Mouse (Mus musculus) stomach, embryonic 14.5 days (tissue): ENCODE data around the gene Ubald2. TPM values are rescaled to one million over a fixed set of nuclear protein-coding genes. Genes with fewer than 3 reads are reported as not detected.
"Not testable (repeated sequence)": the region's sequence is repeated elsewhere in the genome, so short reads cannot be mapped to it uniquely, and the experiment has no call there.

Experiments used
- ATAC-seq: fragments of 200-750 bp; cut with Nextera tagmentation; 2 replicates; pipeline ENCODE4 v1.8.0; 2017; ENCODE audit warnings: low read depth, moderate TSS enrichment; ENCODE audit not compliant: insufficient number of reproducible peaks, insufficient read depth, low FRiP score
- H3K27ac ChIP-seq: fragments of 300-500 bp; sonication (generic); 2 replicates; pipeline ENCODE4 v1.5.1; 2014; ENCODE audit warnings: mild to moderate bottlenecking, low read length, moderate library complexity, mixed read lengths
- H3K27me3 ChIP-seq: fragments of 300-500 bp; sonication (generic); 2 replicates; pipeline ENCODE4 v1.6.1; 2014; ENCODE audit warnings: low read length, control low read depth, mixed read lengths; ENCODE audit not compliant: control insufficient read depth, insufficient read depth
- H3K36me3 ChIP-seq: fragments of 300-500 bp; sonication (generic); 2 replicates; pipeline ENCODE4 v1.6.1; 2014; ENCODE audit warnings: mild to moderate bottlenecking, control low read depth, low read length, moderate library complexity, mixed read lengths; ENCODE audit not compliant: control insufficient read depth, insufficient read depth
- H3K4me1 ChIP-seq: fragments of 300-500 bp; sonication (generic); 2 replicates; pipeline ENCODE4 v1.6.1; 2014; ENCODE audit warnings: low read length, control low read depth, mixed read lengths; ENCODE audit not compliant: control insufficient read depth, insufficient read depth
- H3K4me2 ChIP-seq: fragments of 300-500 bp; sonication (generic); replicated peaks from 2 replicates; pipeline ENCODE4 v1.6.1; 2014; ENCODE audit warnings: low read depth, low read length, control low read depth
- H3K4me3 ChIP-seq: fragments of 300-500 bp; sonication (generic); 2 replicates; pipeline ENCODE4 v1.5.1; 2014; ENCODE audit warnings: low read depth, low read length, control low read depth
- H3K9ac ChIP-seq: fragments of 300-500 bp; sonication (generic); replicated peaks from 2 replicates; pipeline ENCODE4 v1.6.1; 2014; ENCODE audit warnings: low read depth, mild to moderate bottlenecking, control low read depth, low read length, moderate library complexity, mixed read lengths
- H3K9me3 ChIP-seq: fragments of 300-500 bp; sonication (generic); 2 replicates; pipeline ENCODE4 v1.6.1; 2016; ENCODE audit warnings: low read depth, low read length, control low read depth; ENCODE audit not compliant: control insufficient read depth
- WGBS: fragments of 180-500 bp; shearing (Covaris S2); extraction: QIAGEN DNeasy Blood & Tissue Kit; methylation state at CpG from one replicate; pipeline ENCODE4 v1.1.7; 2014; 5-methylcytosine and 5-hydroxymethylcytosine counted together
- polyA plus RNA-seq: library from polyadenylated mRNA; unstranded; fragments of >200 nt; fragmentation: Nextera tagmentation; extraction: Ambion mirVana; gene quantifications from 2 replicates; pipeline ENCODE4 v1.2.1, GENCODE M21; 2014

The Ubald2 gene
- polyA plus RNA-seq, 1 experiment from 2014 or later = 56.1 TPM

DNA sequence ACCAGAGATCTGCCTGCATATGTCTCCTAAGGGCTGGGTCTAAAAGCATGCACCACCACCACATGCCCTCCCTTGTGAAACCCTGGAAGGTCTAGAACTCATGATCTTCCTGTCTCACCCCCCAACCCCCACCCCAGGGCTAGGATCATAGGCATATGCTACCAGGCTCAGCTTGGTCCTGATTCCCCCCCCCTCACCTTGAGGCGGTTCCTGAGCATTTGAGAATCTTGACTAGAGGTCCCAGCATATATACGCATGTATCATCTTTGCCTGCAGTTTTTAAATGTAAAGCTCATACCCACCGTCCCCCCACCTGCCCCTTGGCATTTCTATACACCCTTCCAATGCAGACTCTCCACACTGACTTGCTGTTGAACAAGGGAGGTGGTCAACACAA lies 37.0 kb upstream of the Ubald2 start:
- Histone ChIP-seq H3K4me1 (no peaks in the 10 kb centered on the region; the same call in 1 of the 2 replicates), H3K9ac (no peak overlapping the region), H3K9me3 (no peaks in the 10 kb centered on the region), H3K36me3 (no peaks in the 10 kb centered on the region), H3K4me3 (no peak overlapping the region), H3K27me3 (no peaks in the 10 kb centered on the region), H3K4me2 (no peak overlapping the region), H3K27ac (no peak overlapping the region)
- 89% methylated on average over 3 of the region's 3 CpGs for WGBS
- no peak for ATAC-seq

DNA sequence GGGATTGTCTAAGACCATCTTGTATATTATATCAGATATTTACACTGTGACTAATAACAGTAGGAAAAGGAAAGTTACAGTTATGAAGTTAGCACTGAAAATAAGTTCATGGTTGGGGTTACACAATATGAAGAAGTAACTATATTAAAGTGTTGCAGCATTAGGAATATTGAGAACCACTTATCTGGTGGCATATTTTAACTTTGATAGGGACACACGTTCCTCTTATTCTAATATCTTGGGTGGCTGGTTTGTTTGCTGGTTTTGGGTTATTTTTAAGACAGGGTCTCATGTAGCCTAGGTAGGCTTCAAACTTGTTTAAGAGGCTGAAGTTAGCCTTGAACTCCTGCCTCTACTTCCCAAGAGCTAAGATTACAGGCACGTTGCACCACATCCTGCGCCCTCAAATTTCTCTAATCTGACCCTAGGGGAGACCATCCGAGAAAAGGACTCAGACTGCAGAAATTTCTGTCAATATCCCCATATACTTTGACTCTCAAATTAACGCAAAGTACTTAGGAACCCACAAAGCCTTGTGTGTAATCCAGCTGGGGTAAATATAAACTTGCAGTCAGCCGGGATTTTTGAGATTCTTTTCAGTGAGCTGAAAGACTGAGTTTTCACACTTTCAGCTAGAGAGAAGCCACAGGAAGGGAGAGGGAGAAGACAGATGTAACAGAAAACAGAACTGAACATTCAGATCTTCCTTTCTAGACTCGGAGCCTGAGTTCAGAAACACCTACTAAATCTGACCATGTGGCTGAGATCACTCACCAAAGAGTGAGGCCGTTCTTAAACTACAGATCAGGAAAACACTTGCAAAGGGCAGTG lies 36.2 kb upstream of the Ubald2 start:
- H3K27me3 ChIP-seq = no peaks in the 10 kb centered on the region
- H3K36me3 ChIP-seq = no peaks in the 10 kb centered on the region
- 53% methylated on average over 8 of the region's 8 CpGs for WGBS
- H3K9ac ChIP-seq = no peak overlapping the region
- no peak for ATAC-seq
- H3K27ac ChIP-seq = peak overlapping the region; percentile 39; the same call in 1 of the 2 replicates
- no peaks in the 10 kb centered on the region; the same call in 1 of the 2 replicates for H3K4me1 ChIP-seq
- no peak overlapping the region for H3K4me3 ChIP-seq
- H3K4me2 ChIP-seq = no peak overlapping the region
- H3K9me3 ChIP-seq = no peaks in the 10 kb centered on the region

DNA sequence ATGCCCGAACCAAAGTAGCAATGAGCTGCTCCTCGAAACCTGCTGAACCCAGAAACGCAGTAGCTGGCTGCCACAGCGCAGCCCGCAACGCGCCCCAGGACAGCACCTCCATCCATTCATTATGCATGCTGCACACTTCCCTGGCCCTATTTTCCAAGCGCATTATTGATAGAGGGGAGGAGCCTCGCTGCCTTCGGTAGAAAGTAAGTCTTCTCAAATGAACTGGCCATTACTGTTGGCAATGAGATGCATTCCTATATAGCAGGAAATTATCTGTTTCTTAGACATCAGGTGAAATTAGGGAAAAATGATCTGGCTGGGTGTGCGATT lies 35.6 kb upstream of the Ubald2 start:
- H3K27me3 ChIP-seq = no peaks in the 10 kb centered on the region
- peak overlapping the region; percentile 39; the same call in 1 of the 2 replicates for H3K27ac ChIP-seq
- no peaks in the 10 kb centered on the region; the same call in 1 of the 2 replicates for H3K4me1 ChIP-seq
- no peak for ATAC-seq
- no peak overlapping the region for H3K4me3 ChIP-seq
- 81% methylated on average over 11 of the region's 11 CpGs for WGBS
- H3K9me3 ChIP-seq = no peaks in the 10 kb centered on the region
- no peak overlapping the region for H3K4me2 ChIP-seq
- H3K36me3 ChIP-seq = no peaks in the 10 kb centered on the region
- no peak overlapping the region for H3K9ac ChIP-seq

DNA sequence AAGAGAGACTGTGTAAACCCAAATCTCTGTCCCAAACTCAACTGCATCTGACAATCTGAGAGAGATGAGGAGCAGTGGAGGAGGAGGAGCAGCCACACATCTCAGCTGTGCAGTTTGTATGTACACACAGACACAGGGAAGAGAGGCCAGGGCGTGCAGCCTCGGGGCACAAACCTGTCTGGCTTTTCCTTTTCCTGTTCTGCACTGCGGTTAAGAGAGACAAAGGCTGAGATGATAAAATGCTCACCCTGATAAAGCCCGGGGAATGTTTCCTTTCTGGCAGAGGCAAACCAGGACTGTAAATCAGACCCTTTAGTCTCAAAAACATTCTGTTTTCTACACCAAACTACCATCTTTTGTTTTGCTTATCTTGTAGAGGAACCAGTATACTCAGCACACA lies 33.3 kb upstream of the Ubald2 start:
- Histone ChIP-seq H3K4me2 (no peak overlapping the region), H3K9me3 (no peaks in the 10 kb centered on the region), H3K4me1 (no peaks in the 10 kb centered on the region; the same call in 1 of the 2 replicates), H3K9ac (no peak overlapping the region), H3K27ac (no peak overlapping the region), H3K4me3 (no peak overlapping the region), H3K27me3 (no peaks in the 10 kb centered on the region), H3K36me3 (no peaks in the 10 kb centered on the region)
- no peak for ATAC-seq
- 16% methylated on average over 4 of the region's 4 CpGs for WGBS

DNA sequence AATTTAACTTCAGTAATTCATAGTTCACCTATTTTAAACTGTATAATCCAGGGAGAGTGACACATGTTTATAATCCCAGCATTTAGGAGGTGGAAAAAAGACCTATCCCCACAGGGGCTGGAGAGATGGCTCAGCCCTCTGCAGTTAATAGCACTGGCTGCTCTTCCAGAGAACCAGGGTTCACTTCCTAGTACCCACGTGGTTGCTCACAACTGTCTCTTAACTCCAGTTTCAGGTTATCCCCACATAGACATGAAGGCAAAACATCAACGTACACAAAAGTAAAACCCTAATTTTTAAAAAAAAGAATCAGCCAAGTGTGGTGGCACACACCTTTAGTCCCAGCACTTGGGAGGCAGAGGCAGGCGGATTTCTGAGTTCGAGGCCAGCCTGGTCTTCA lies 28.3 kb upstream of the Ubald2 start:
- no peaks in the 10 kb centered on the region for H3K9me3 ChIP-seq
- no peak for ATAC-seq
- no peak overlapping the region for H3K27ac ChIP-seq
- H3K36me3 ChIP-seq = no peaks in the 10 kb centered on the region
- H3K4me2 ChIP-seq = no peak overlapping the region
- H3K27me3 ChIP-seq = no peaks in the 10 kb centered on the region
- 83% methylated on average over 4 of the region's 4 CpGs for WGBS
- H3K4me3 ChIP-seq = no peak overlapping the region
- no peaks in the 10 kb centered on the region; the same call in 1 of the 2 replicates for H3K4me1 ChIP-seq
- H3K9ac ChIP-seq = no peak overlapping the region

DNA sequence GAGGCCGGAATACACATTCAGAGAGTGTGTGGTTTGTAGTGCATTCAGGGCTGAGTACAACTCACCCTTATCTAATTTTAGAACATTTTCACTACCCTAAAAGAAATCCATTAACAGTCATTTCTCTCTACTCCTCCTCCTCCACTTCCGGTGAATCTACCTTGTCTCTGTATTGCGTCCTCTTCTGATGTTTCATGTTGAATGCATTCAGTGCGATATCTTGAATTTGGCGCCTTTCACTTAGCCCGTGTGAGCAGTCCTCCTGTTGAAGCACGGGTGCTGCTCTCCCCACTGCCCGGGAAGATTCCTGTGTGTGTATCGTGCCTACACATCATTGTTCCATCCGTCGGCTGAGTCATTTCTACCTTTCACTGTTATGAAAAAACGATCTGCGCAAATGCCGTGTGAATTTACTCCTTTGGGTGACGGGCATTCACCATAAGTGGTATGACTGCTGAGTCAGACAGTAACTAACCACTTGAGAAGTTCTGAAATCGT lies 27.6 kb upstream of the Ubald2 start:
- H3K9ac ChIP-seq = no peak overlapping the region
- no peaks in the 10 kb centered on the region for H3K9me3 ChIP-seq
- no peaks in the 10 kb centered on the region for H3K36me3 ChIP-seq
- H3K4me3 ChIP-seq = no peak overlapping the region
- H3K4me2 ChIP-seq = no peak overlapping the region
- H3K4me1 ChIP-seq = no peaks in the 10 kb centered on the region
- H3K27ac ChIP-seq = no peak overlapping the region
- 91% methylated on average over 16 of the region's 16 CpGs for WGBS
- ATAC-seq = no peak
- H3K27me3 ChIP-seq = no peaks in the 10 kb centered on the region

DNA sequence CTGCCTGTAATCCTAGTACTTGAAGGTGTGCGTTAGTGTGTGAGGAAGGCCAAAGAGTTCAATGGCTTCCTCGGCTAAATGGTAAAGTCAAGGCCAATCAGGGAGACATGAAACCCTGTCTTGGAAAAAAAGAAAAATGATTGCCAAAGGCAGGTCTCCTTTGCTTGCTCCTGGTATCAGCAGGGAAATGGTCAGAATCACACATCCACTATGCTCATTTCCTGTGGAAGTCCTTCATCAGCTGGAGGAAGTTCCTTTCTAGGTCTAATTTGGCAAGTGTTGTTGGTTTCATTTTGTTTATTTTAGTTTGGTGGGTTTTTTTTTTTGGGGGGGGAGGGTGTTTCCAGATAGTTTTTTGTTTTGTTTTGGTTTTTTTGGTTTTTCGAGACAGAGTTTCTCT lies 24.9 kb upstream of the Ubald2 start:
- Histone ChIP-seq H3K4me2 (no peak overlapping the region), H3K9me3 (no peaks in the 10 kb centered on the region), H3K27ac (no peak overlapping the region), H3K36me3 (no peaks in the 10 kb centered on the region), H3K27me3 (no peaks in the 10 kb centered on the region), H3K9ac (no peak overlapping the region), H3K4me1 (peaks cover 5% of the 10 kb centered on the region; the same call in 1 of the 2 replicates), H3K4me3 (no peak overlapping the region)
- ATAC-seq = no peak
- 85% methylated on average over 3 of the region's 3 CpGs for WGBS

DNA sequence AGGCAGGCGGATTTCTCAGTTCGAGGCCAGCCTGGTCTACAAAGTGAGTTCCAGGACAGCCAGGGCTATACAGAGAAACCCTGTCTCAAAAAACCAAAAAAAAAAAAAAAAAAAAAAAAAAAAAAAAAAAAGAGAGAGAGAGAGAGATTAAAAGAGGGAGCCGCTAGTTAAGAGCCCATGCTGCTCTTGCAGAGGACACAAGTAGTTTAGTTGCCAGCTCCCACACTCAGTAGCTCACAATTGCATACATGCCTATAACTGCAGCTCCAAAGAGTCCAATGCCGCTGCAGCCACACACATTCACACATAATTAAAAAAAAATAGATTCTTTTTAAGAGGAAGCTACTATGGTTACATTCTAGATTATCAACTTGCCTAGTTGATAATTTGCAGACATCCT lies 23.5 kb upstream of the Ubald2 start:
- H3K9me3 ChIP-seq, H3K9ac ChIP-seq, H3K4me3 ChIP-seq, ATAC-seq, H3K4me2 ChIP-seq, H3K27ac ChIP-seq, H3K4me1 ChIP-seq, H3K36me3 ChIP-seq, H3K27me3 ChIP-seq: not testable (repeated sequence)
- 83% methylated on average over 2 of the region's 4 CpGs for WGBS
